Mouse (Mus musculus): Measurements from ENCODE around the gene Gm47969. TPM values are rescaled to one million over a fixed set of nuclear protein-coding genes. Genes with fewer than 3 reads are reported as not detected.
"Not testable (repeated sequence)": the region's sequence is repeated elsewhere in the genome, so short reads cannot be mapped to it uniquely, and the experiment has no call there.

The Gm47969 gene
- not detected in 2 replicates for polyA plus RNA-seq (2011; ENCODE audit: insufficient read depth, insufficient read length, low replicate concordance, missing spikeins)

DNA sequence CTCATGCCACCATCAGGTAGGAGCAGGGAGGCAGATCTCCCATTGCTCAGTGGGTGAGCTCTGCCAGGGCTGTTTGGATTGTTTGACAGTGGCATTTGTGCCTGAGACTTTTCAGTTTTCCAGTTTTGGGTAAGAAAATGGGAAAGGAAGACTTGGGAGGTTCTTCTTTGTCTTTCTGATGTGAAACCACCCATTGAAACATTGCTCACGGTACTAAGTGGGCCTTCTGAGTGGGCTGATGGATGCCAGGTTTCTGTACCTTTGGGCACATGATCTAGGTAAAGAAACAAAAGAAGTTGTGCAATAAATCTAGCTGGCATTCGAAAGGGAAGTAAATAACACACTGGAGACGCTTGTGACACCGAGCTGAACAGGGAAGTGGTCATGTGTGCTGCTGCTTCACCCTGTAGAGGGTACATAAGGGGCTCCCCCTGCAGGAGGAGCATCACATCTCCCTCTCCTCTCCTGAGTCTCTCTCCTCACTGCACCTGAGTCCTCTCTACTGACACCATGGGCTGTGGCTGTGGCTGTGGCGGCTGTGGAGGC lies at the start of gene Gm47969:
TSS of gene Gm47969 (plus strand) at position 51 of the 546 bp plus-strand sequence.
- Histone ChIP-seq H3K4me3 (replicated peaks; ENCODE audit: control insufficient read depth, low read depth, low read length) (no peak within 1 kb of the TSS), H3K27ac (ENCODE audit: control insufficient read depth, insufficient read depth, low read depth, low read length, poor library complexity) (no peak within 1 kb of the TSS), H3K4me1 (ENCODE audit: control insufficient read depth, insufficient read depth, low read length) (no peaks in the 10 kb centered on the region)
- 24% methylated on average over 5 of the region's 5 CpGs for WGBS
- TF ChIP-seq CTCF (IDR thresholded peaks at IDR 0.05; ENCODE audit: control insufficient read depth, insufficient read depth, low read length) = no peak
- no peak for TF ChIP-seq POLR2A (IDR thresholded peaks at IDR 0.05; ENCODE audit: borderline replicate concordance, control insufficient read depth, low read depth, low read length)

- H3K27ac ChIP-seq (ENCODE audit: control insufficient read depth, insufficient read depth, low read depth, low read length, poor library complexity); H3K4me3 ChIP-seq (replicated peaks; ENCODE audit: control insufficient read depth, low read depth, low read length); H3K4me1 ChIP-seq (ENCODE audit: control insufficient read depth, insufficient read depth, low read length): not testable (repeated sequence)
- 94% methylated on average over 9 of the region's 9 CpGs for WGBS
Observed at GRCm38 (mm10) chr1:83000306-83000705, 44.4 kb upstream of the Gm47969 start, which contains the start of gene Gm47959. TSS of gene Gm47959 (plus strand) at chr1:83000548.

- WGBS = 76% methylated on average over 8 of the region's 8 CpGs
- Histone ChIP-seq H3K27ac (ENCODE audit: control insufficient read depth, insufficient read depth, low read depth, low read length, poor library complexity) (no peak overlapping the region), H3K4me3 (replicated peaks; ENCODE audit: control insufficient read depth, low read depth, low read length) (no peak overlapping the region), H3K4me1 (ENCODE audit: control insufficient read depth, insufficient read depth, low read length) (no peaks in the 10 kb centered on the region)
- TF ChIP-seq POLR2A (IDR thresholded peaks at IDR 0.05; ENCODE audit: borderline replicate concordance, control insufficient read depth, low read depth, low read length) (no peak), CTCF (IDR thresholded peaks at IDR 0.05; ENCODE audit: control insufficient read depth, insufficient read depth, low read length) (no peak)
Observed at GRCm38 (mm10) chr1:83006218-83007179, 38.2 kb upstream of the Gm47969 start.

DNA sequence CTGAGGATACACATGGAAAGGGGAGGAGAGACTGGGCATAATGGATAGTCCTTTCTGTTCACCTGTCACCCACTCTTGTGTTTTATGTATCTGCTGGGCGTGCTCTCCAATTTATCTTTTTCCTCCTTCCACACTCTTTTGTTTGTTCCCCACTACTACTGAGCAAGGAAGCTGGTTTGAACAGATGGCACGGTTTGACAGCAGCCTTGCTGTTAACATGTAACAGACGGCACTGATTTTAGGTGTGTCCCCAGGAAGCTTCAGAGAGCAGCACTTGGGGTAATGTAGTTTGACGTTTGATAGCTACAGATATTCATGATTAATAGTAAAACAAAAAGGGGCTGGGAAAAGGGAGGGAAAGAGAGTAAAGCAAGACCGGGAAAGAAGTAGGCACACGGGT lies 37.3 kb upstream of the Gm47969 start:
- H3K4me1 ChIP-seq (ENCODE audit: control insufficient read depth, insufficient read depth, low read length) = no peaks in the 10 kb centered on the region
- 67% methylated on average over 6 of the region's 6 CpGs for WGBS

DNA sequence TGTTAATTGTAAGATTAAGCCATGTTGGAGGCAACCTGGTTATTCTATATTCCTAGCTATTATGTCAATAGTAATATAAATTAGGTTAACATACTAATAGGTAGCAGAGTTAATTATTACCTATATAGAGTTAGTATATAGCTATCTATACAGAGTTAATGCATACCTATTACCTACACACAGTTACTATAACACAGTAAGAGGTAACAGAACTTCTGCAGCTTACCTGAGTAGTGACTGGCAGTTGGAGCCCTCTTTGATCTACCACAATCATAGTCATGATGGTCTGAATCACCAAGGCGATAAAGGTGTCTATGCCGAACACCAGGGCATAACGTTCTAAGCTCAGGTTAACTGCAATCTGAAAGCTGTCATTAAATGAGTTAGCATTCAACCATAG lies 30.3 kb upstream of the Gm47969 start:
- TF ChIP-seq POLR2A (IDR thresholded peaks at IDR 0.05; ENCODE audit: borderline replicate concordance, control insufficient read depth, low read depth, low read length) (no peak), CTCF (IDR thresholded peaks at IDR 0.05; ENCODE audit: control insufficient read depth, insufficient read depth, low read length) (no peak)
- Histone ChIP-seq H3K27ac (ENCODE audit: control insufficient read depth, insufficient read depth, low read depth, low read length, poor library complexity) (no peak overlapping the region), H3K4me3 (replicated peaks; ENCODE audit: control insufficient read depth, low read depth, low read length) (no peak overlapping the region), H3K4me1 (ENCODE audit: control insufficient read depth, insufficient read depth, low read length) (no peaks in the 10 kb centered on the region)
- WGBS = 91% methylated on average over 3 of the region's 3 CpGs

More for the DNA sequence above, 37.3 kb upstream of the Gm47969 start:
- Histone ChIP-seq H3K27ac (ENCODE audit: control insufficient read depth, insufficient read depth, low read depth, low read length, poor library complexity) (no peak overlapping the region), H3K4me3 (replicated peaks; ENCODE audit: control insufficient read depth, low read depth, low read length) (no peak overlapping the region)
- no peak for TF ChIP-seq POLR2A (IDR thresholded peaks at IDR 0.05; ENCODE audit: borderline replicate concordance, control insufficient read depth, low read depth, low read length)
- TF ChIP-seq CTCF (IDR thresholded peaks at IDR 0.05; ENCODE audit: control insufficient read depth, insufficient read depth, low read length) = no peak

GRCm38 (mm10) chr1:83015329-83015879 lies 29.3 kb upstream of the Gm47969 start:
- Histone ChIP-seq H3K27ac (ENCODE audit: control insufficient read depth, insufficient read depth, low read depth, low read length, poor library complexity) (no peak overlapping the region), H3K4me3 (replicated peaks; ENCODE audit: control insufficient read depth, low read depth, low read length) (no peak overlapping the region), H3K4me1 (ENCODE audit: control insufficient read depth, insufficient read depth, low read length) (no peaks in the 10 kb centered on the region)
- no peak for TF ChIP-seq POLR2A (IDR thresholded peaks at IDR 0.05; ENCODE audit: borderline replicate concordance, control insufficient read depth, low read depth, low read length)
- TF ChIP-seq CTCF (IDR thresholded peaks at IDR 0.05; ENCODE audit: control insufficient read depth, insufficient read depth, low read length) = no peak
- WGBS = 79% methylated on average over 10 of the region's 10 CpGs

DNA sequence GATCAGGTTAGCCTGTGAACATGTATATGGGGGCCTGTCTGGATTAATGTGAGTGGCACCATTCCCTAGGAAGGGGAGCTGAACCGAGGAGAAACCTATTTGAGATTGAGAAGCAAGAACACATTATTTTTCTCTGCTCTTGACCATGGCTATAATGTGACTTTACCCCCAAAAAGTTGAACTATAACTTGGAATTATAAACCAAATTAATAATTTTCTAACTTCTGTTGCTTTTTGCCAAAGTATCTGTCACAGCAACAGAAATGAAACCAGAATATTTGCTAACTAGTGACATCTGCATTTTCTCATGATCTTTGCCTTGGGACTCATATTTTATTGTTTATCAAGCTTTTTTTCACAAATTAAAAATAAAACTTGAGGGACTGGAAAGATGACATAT lies 28.2 kb upstream of the Gm47969 start:
- 56% methylated on average over 1 of the region's 1 CpGs for WGBS
- TF ChIP-seq POLR2A (IDR thresholded peaks at IDR 0.05; ENCODE audit: borderline replicate concordance, control insufficient read depth, low read depth, low read length) = no peak
- no peak for TF ChIP-seq CTCF (IDR thresholded peaks at IDR 0.05; ENCODE audit: control insufficient read depth, insufficient read depth, low read length)
- no peak overlapping the region for H3K27ac ChIP-seq (ENCODE audit: control insufficient read depth, insufficient read depth, low read depth, low read length, poor library complexity)
- no peak overlapping the region for H3K4me3 ChIP-seq (replicated peaks; ENCODE audit: control insufficient read depth, low read depth, low read length)
- no peaks in the 10 kb centered on the region for H3K4me1 ChIP-seq (ENCODE audit: control insufficient read depth, insufficient read depth, low read length)

DNA sequence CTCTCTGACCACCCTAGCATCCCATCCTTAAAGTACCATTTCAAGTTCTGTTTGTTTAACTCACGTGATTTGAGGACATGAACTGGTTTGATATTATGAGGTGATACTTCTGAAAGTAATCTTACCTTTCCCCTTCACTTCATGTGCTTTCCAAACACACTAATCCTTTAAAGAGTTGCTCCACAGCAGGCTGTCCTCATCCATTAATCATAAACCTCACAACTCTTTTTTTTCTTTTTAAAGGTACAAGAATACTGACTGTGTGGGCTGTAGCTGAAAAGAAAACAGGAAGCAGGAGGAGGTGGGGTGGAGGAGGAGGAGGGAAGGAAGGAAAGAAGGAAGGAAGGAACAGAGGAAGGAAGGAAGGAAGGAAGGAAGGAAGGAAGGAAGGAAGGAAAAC lies 12.8 kb upstream of the Gm47969 start:
- no peak for TF ChIP-seq CTCF (IDR thresholded peaks at IDR 0.05; ENCODE audit: control insufficient read depth, insufficient read depth, low read length)
- no peak for TF ChIP-seq POLR2A (IDR thresholded peaks at IDR 0.05; ENCODE audit: borderline replicate concordance, control insufficient read depth, low read depth, low read length)
- no peaks in the 10 kb centered on the region for H3K4me1 ChIP-seq (ENCODE audit: control insufficient read depth, insufficient read depth, low read length)
- no peak overlapping the region for H3K27ac ChIP-seq (ENCODE audit: control insufficient read depth, insufficient read depth, low read depth, low read length, poor library complexity)
- WGBS = 69% methylated on average over 1 of the region's 1 CpGs
- no peak overlapping the region for H3K4me3 ChIP-seq (replicated peaks; ENCODE audit: control insufficient read depth, low read depth, low read length)
